Comparison of ENCODE assay signal across 36 mouse cellular contexts in the genomic region with DNA sequence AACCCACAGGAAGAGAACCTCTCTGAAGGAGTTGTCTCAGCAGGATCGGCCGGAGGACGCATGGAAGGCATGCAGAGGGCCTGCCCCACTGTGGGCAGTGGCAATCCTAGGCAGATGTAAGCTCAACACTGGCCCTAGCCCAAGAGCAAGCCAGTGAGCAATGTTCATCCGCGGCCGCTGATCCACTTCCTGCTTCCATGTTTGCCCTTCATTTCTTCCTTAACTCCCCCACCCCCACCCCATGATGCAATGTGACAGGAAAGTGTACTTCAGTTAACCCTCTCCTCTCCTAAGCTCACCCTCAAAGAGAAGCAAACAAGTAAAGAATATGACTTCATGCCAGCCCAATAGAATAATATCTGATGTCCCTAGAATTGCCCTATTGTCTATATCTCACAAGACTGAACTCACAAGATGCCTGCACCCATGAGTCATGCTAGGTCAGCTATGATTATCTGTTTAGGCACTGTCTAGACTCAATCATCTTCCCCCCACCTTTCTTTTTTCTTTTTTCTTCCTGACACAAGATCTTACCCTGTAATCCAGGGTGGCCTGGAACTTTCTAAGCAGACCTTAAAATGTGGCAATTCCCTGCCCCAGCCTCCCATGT. TPM values are rescaled to one million over a fixed set of nuclear protein-coding genes. Genes with fewer than 3 reads are reported as not detected.
A peak's percentile ranks its signal among the peaks of the same experiment; 100 is the strongest.
DNase-seq lines count a peak whose midpoint lies in the region; ATAC-seq and TF ChIP-seq lines count a peak whose summit lies in the region.
"Had no signal": no experiment of that assay in that cellular context is flagged by ENCODE, and none has a peak within 500 bp of the region (broad histone marks: within the 10 kb centered on the region; RNA-seq: fewer than 3 reads in every experiment).

No protein-coding gene starts in this region.

- no peak overlapping the region for H3K9ac ChIP-seq in intestine, postnatal 0 days (ENCODE audit: low read depth, low read length)
- H3K9ac ChIP-seq in intestine, embryonic 15.5 days = no peak overlapping the region
- H3K9ac ChIP-seq in stomach, postnatal 0 days (ENCODE audit: low read length) = no peak overlapping the region
- H3K9ac ChIP-seq: heart, embryonic 13.5 days; hindbrain, embryonic 15.5 days; liver, embryonic 12.5 days; neural tube, embryonic 12.5 days had no signal

- ATAC-seq in intestine, postnatal 0 days = peak; percentile 67
- no peak for ATAC-seq in intestine, embryonic 15.5 days
- peak; percentile 39; the same call in 1 of the 2 replicates for ATAC-seq in stomach, postnatal 0 days (ENCODE audit: low FRiP score, low TSS enrichment)
- ATAC-seq: activated CD4-positive, CD25-positive, alpha-beta regulatory T cell, adult 4 months; forebrain, embryonic 16.5 days; inflammation-experienced regulatory T-cells, adult 6 months; liver, embryonic 12.5 days; lung, postnatal 0 days; midbrain, embryonic 16.5 days had no signal

- no peaks in the 10 kb centered on the region for H3K9me3 ChIP-seq in intestine, postnatal 0 days (ENCODE audit: control insufficient read depth)
- H3K9me3 ChIP-seq in intestine, embryonic 15.5 days = no peaks in the 10 kb centered on the region
- H3K9me3 ChIP-seq in stomach, postnatal 0 days (ENCODE audit: control insufficient read depth, low read length) = no peaks in the 10 kb centered on the region
- H3K9me3 ChIP-seq: heart, embryonic 13.5 days; hindbrain, embryonic 10.5 days; hindbrain, embryonic 15.5 days; liver, embryonic 12.5 days; midbrain, embryonic 10.5 days; neural tube, embryonic 12.5 days had no signal

- H3K4me1 ChIP-seq in intestine, postnatal 0 days (replicated peaks; ENCODE audit: control insufficient read depth, insufficient read depth, low read length) = 0 out of 2 replicates have a peak, but pooled peaks cover 4% of the 10 kb centered on the region
- H3K4me1 ChIP-seq in intestine, embryonic 15.5 days (replicated peaks) = no peaks in the 10 kb centered on the region
- H3K4me1 ChIP-seq in stomach, postnatal 0 days (replicated peaks; ENCODE audit: control insufficient read depth, insufficient read depth) = no peaks in the 10 kb centered on the region
- H3K4me1 ChIP-seq: heart, embryonic 13.5 days; hindbrain, embryonic 15.5 days; neural tube, embryonic 12.5 days had no signal

- 61% methylated on average over 6 of the region's 6 CpGs for WGBS in intestine, postnatal 0 days
- 69% methylated on average over 6 of the region's 6 CpGs for WGBS in intestine, embryonic 15.5 days
- WGBS in stomach, postnatal 0 days = 66% methylated on average over 6 of the region's 6 CpGs

- TF ChIP-seq EP300 in stomach, postnatal 0 days (optimal IDR thresholded peaks at IDR 0.05) = no peak

- H3K4me2 ChIP-seq in intestine, postnatal 0 days (replicated peaks; ENCODE audit: low read depth) = no peak overlapping the region
- H3K4me2 ChIP-seq in intestine, embryonic 15.5 days (replicated peaks) = no peak overlapping the region
- H3K4me2 ChIP-seq in stomach, postnatal 0 days (replicated peaks; ENCODE audit: low read depth) = no peak overlapping the region
- H3K4me2 ChIP-seq: heart, embryonic 13.5 days; hindbrain, embryonic 15.5 days; liver, embryonic 12.5 days; neural tube, embryonic 12.5 days had no signal

- H3K27me3 ChIP-seq in intestine, postnatal 0 days (replicated peaks; ENCODE audit: control insufficient read depth, insufficient read depth, low read length) = no peaks in the 10 kb centered on the region
- no peaks in the 10 kb centered on the region for H3K27me3 ChIP-seq in intestine, embryonic 15.5 days (replicated peaks)
- no peaks in the 10 kb centered on the region for H3K27me3 ChIP-seq in stomach, postnatal 0 days (ENCODE audit: control insufficient read depth, insufficient read depth, low read length)
- H3K27me3 ChIP-seq: heart, embryonic 13.5 days; hindbrain, embryonic 15.5 days; liver, embryonic 12.5 days; neural tube, embryonic 12.5 days had no signal

- no peak overlapping the region for H3K4me3 ChIP-seq in intestine, postnatal 0 days (ENCODE audit: low read depth, low read length)
- H3K4me3 ChIP-seq in intestine, embryonic 15.5 days (replicated peaks) = no peak overlapping the region
- H3K4me3 ChIP-seq in stomach, postnatal 0 days (ENCODE audit: low read depth, low read length) = no peak overlapping the region
- H3K4me3 ChIP-seq: gastrocnemius, adult 2 months; heart, adult 2 months; heart, embryonic 13.5 days; hindbrain, embryonic 10.5 days; hindbrain, embryonic 15.5 days; liver, embryonic 12.5 days; midbrain, embryonic 10.5 days; neural tube, embryonic 12.5 days had no signal

- no peaks in the 10 kb centered on the region for H3K36me3 ChIP-seq in intestine, postnatal 0 days (ENCODE audit: control insufficient read depth, insufficient read depth)
- no peaks in the 10 kb centered on the region for H3K36me3 ChIP-seq in intestine, embryonic 15.5 days
- H3K36me3 ChIP-seq in stomach, postnatal 0 days (ENCODE audit: control insufficient read depth, insufficient read depth, low read length) = no peaks in the 10 kb centered on the region
- H3K36me3 ChIP-seq: G1E; heart, embryonic 13.5 days; hindbrain, embryonic 10.5 days; hindbrain, embryonic 15.5 days; liver, embryonic 12.5 days; midbrain, embryonic 10.5 days; neural tube, embryonic 12.5 days had no signal

- no peak for TF ChIP-seq CTCF in intestine, postnatal 0 days (IDR thresholded peaks at IDR 0.05; ENCODE audit: low read depth)
- TF ChIP-seq CTCF in stomach, postnatal 0 days (IDR thresholded peaks at IDR 0.05; ENCODE audit: low read depth) = no peak

- DNase-seq in ES-CJ7 (ENCODE audit: low read depth, low spot score) (peak; percentile 51), ZHBTc4 (ENCODE audit: low read depth, low spot score) (peak; percentile 63)
- no peak for DNase-seq in stomach, postnatal 0 days (ENCODE audit: low spot score)
- DNase-seq in cerebellum, postnatal 36 days = no peak
- no peak for DNase-seq in neural tube, embryonic 10.5 days (ENCODE audit: extremely low spot score, low spot score)
- no peak for DNase-seq in adrenal gland, adult 8-10 months
- DNase-seq: adrenal gland, adult 2 months; cerebellum, adult 8-10 months; cerebellum, postnatal 25 days; gastrocnemius, adult 2 months; gastrocnemius, postnatal 36 days; heart, adult 2 months; heart, postnatal 10 days; kidney, adult 2 months; kidney, postnatal 10 days; lung, adult 18-20 months; lung, postnatal 4 days; right cerebral cortex, adult 18-20 months; right cerebral cortex, postnatal 4 days; thymus, adult 2 months; thymus, postnatal 4 days had no signal

- no peak overlapping the region for H3K27ac ChIP-seq in intestine, postnatal 0 days (ENCODE audit: low read depth, low read length)
- H3K27ac ChIP-seq in intestine, embryonic 15.5 days = no peak overlapping the region
- no peak overlapping the region for H3K27ac ChIP-seq in stomach, postnatal 0 days (replicated peaks)
- H3K27ac ChIP-seq: gastrocnemius, adult 2 months; heart, adult 2 months; heart, embryonic 13.5 days; hindbrain, embryonic 10.5 days; hindbrain, embryonic 15.5 days; liver, embryonic 12.5 days; midbrain, embryonic 10.5 days; neural tube, embryonic 12.5 days had no signal

RNA-seq across cellular contexts. Expression of gene Ak7, which starts 25.2 kb away (rescaled TPM):
- polyA plus RNA-seq in intestine, postnatal 0 days (2015; fragmentation: Nextera tagmentation; extraction: Ambion mirVana) = 0.18 and 0.24 TPM in 2 replicates
- polyA plus RNA-seq in intestine, embryonic 15.5 days (2015; fragmentation: Nextera tagmentation; extraction: Ambion mirVana) = 0.70 and 0.97 TPM in 2 replicates
- 0.08 and 0.12 TPM in 2 replicates for polyA plus RNA-seq in stomach, postnatal 0 days (2015; fragmentation: Nextera tagmentation; extraction: Ambion mirVana)
- total RNA-seq in adrenal gland, adult 8-10 months (2022) = 1 to 10 TPM in 1 of 4 experiments, under 1 TPM in 3; 0.12 to 1.1 (median 0.60) TPM
- total RNA-seq: gastrocnemius, adult 2 months; gastrocnemius, postnatal 36 days; heart, adult 2 months; heart, postnatal 10 days had no signal
- polyA plus RNA-seq: embryonic facial prominence, embryonic 11.5 days had no signal

RNA-seq across cellular contexts. Expression of gene Atg2b, which starts 45.9 kb away (rescaled TPM):
- 10.8 and 12.0 TPM in 2 replicates for polyA plus RNA-seq in intestine, postnatal 0 days (2015; fragmentation: Nextera tagmentation; extraction: Ambion mirVana)
- 12.6 and 13.0 TPM in 2 replicates for polyA plus RNA-seq in intestine, embryonic 15.5 days (2015; fragmentation: Nextera tagmentation; extraction: Ambion mirVana)
- 4.4 and 5.3 TPM in 2 replicates for polyA plus RNA-seq in stomach, postnatal 0 days (2015; fragmentation: Nextera tagmentation; extraction: Ambion mirVana)
- total RNA-seq in adrenal gland, adult 8-10 months (2022) = 10 to 100 TPM; 27.4 to 40.7 (median 31.9) TPM

RNA-seq across cellular contexts. Expression of gene Gskip, which starts 46.3 kb away (rescaled TPM):
- 35.0 and 35.6 TPM in 2 replicates for polyA plus RNA-seq in intestine, postnatal 0 days (2015; fragmentation: Nextera tagmentation; extraction: Ambion mirVana)
- polyA plus RNA-seq in intestine, embryonic 15.5 days (2015; fragmentation: Nextera tagmentation; extraction: Ambion mirVana) = 29.4 and 29.5 TPM in 2 replicates
- 30.6 and 31.6 TPM in 2 replicates for polyA plus RNA-seq in stomach, postnatal 0 days (2015; fragmentation: Nextera tagmentation; extraction: Ambion mirVana)
- 10 to 100 TPM; 20.3 to 25.9 (median 23.5) TPM for total RNA-seq in adrenal gland, adult 8-10 months (2022)

RNA-seq across cellular contexts. Expression of gene Papola, which starts 53.5 kb away (rescaled TPM):
- polyA plus RNA-seq in intestine, postnatal 0 days (2015; fragmentation: Nextera tagmentation; extraction: Ambion mirVana) = 101 and 110 TPM in 2 replicates
- polyA plus RNA-seq in intestine, embryonic 15.5 days (2015; fragmentation: Nextera tagmentation; extraction: Ambion mirVana) = 189 and 225 TPM in 2 replicates
- 104 and 105 TPM in 2 replicates for polyA plus RNA-seq in stomach, postnatal 0 days (2015; fragmentation: Nextera tagmentation; extraction: Ambion mirVana)
- total RNA-seq in adrenal gland, adult 8-10 months (2022) = 100 to 1,000 TPM; 186 to 233 (median 219) TPM

Comparison
In these comparisons a context has a peak if more than half of its experiments do, and no peak if none do; other contexts are left out.
1. DNase-seq: peak in ES-CJ7 (single experiment) and ZHBTc4 (single experiment); none in stomach, postnatal 0 days (single experiment), cerebellum, postnatal 36 days (0 of 2), neural tube, embryonic 10.5 days (single experiment) and adrenal gland, adult 8-10 months (single experiment).